Comparison of ENCODE assay signal across 8 mouse cellular contexts in genomic region chr5:122529316-122529715, GRCm38 (mm10). TPM values are rescaled to one million over a fixed set of nuclear protein-coding genes. Genes with fewer than 3 reads are reported as not detected.
DNase-seq lines count a peak whose midpoint lies in the region; ATAC-seq and TF ChIP-seq lines count a peak whose summit lies in the region.

No protein-coding gene starts in this region.

- H3K4me3 ChIP-seq in cortical plate, adult 2 months (ENCODE audit: insufficient read depth, low read length): no peak overlapping the region
- no peak overlapping the region for H3K4me3 ChIP-seq in heart, embryonic 15.5 days

- peak; percentile 51; the same call in 1 of the 2 replicates for ATAC-seq in heart, embryonic 15.5 days (replicated peaks; ENCODE audit: insufficient number of reproducible peaks, insufficient read depth, low FRiP score, low read depth)
- no peak for ATAC-seq in megakaryocyte, adult 5-6 weeks (ENCODE audit: poor library complexity, severe bottlenecking)

- no peaks in the 10 kb centered on the region for H3K27me3 ChIP-seq in heart, embryonic 15.5 days

- H3K4me2 ChIP-seq in heart, embryonic 15.5 days: no peak overlapping the region

- DNase-seq in layer of hippocampus, adult 11-12 months (ENCODE audit: low spot score): peak; percentile 36
- no peak for DNase-seq in layer of hippocampus, postnatal 25 days (ENCODE audit: extremely low spot score in 1 of 2, low spot score in 1 of 2)
- peak; percentile 88 to 94 for DNase-seq in kidney, postnatal 36 days
- DNase-seq in right cerebral cortex, postnatal 14 days: peak; percentile 43
- no peak for DNase-seq in thymus, postnatal 10 days (ENCODE audit: low spot score in 2 of 2)

- WGBS in heart, embryonic 15.5 days: 16% methylated on average over 3 of the region's 3 CpGs

- H3K4me1 ChIP-seq in cortical plate, adult 2 months (ENCODE audit: control insufficient read depth, insufficient read depth, low read length): peaks cover 10% of the 10 kb centered on the region
- H3K4me1 ChIP-seq in heart, embryonic 15.5 days (replicated peaks): peaks cover 73% of the 10 kb centered on the region

- H3K9ac ChIP-seq in heart, embryonic 15.5 days: 0 out of 2 replicates have a peak overlapping the region, but pooled peaks have one; percentile 30

- H3K9me3 ChIP-seq in heart, embryonic 15.5 days (replicated peaks): no peaks in the 10 kb centered on the region

- H3K27ac ChIP-seq in cortical plate, adult 2 months (ENCODE audit: insufficient read depth, low read length): 0 out of 2 replicates have a peak overlapping the region, but pooled peaks have one; percentile 15
- H3K27ac ChIP-seq in heart, embryonic 15.5 days: peak overlapping the region; percentile 97

- TF ChIP-seq CTCF in cortical plate, adult 2 months (IDR thresholded peaks at IDR 0.05; ENCODE audit: extremely low read depth, insufficient read depth, low read length): no peak

- H3K36me3 ChIP-seq in heart, embryonic 15.5 days: no peaks in the 10 kb centered on the region

- no peak for TF ChIP-seq POLR2A in cortical plate, adult 2 months (IDR thresholded peaks at IDR 0.05; ENCODE audit: extremely low read depth, insufficient read depth, low read length)

RNA-seq across cellular contexts. Expression of gene Atp2a2, which starts 27.3 kb away (rescaled TPM):
- total RNA-seq in layer of hippocampus, postnatal 25 days (2021): 100 to 1,000 TPM; 629 to 650 TPM
- 354 and 358 TPM in 2 replicates for polyA plus RNA-seq in cortical plate, adult 2 months (2012; rRNA removed)
- 288 and 291 TPM in 2 replicates for polyA plus RNA-seq in heart, embryonic 15.5 days (2015; fragmentation: Nextera tagmentation; extraction: Ambion mirVana)
- total RNA-seq in megakaryocyte, adult 5-6 weeks (2015): 47.1 and 47.5 TPM in 2 replicates
- total RNA-seq in megakaryocyte, adult 5-6 weeks (2017): 65.0 and 65.8 TPM in 2 replicates

Comparison
In these comparisons a context has a peak if more than half of its experiments do, and no peak if none do; other contexts are left out.
1. DNase-seq: peak in layer of hippocampus, adult 11-12 months (single experiment), kidney, postnatal 36 days (2 of 2) and right cerebral cortex, postnatal 14 days (single experiment); none in layer of hippocampus, postnatal 25 days (0 of 2) and thymus, postnatal 10 days (0 of 2).
2. RNA of gene Atp2a2, which starts 27.3 kb away (total RNA-seq): 629 to 650 TPM in layer of hippocampus, postnatal 25 days; 47.1 to 65.8 TPM in megakaryocyte, adult 5-6 weeks; every median in the first group is over 4 times any median in the second.